Mouse (Mus musculus): ENCODE measurements at regions not wholly inside any gene's neighbourhood (a gene's known extent, or its start where the extent isn't known, plus 50 kb on each side); places are given as distances from the start of the nearest gene placed in this dataset.

DNA sequence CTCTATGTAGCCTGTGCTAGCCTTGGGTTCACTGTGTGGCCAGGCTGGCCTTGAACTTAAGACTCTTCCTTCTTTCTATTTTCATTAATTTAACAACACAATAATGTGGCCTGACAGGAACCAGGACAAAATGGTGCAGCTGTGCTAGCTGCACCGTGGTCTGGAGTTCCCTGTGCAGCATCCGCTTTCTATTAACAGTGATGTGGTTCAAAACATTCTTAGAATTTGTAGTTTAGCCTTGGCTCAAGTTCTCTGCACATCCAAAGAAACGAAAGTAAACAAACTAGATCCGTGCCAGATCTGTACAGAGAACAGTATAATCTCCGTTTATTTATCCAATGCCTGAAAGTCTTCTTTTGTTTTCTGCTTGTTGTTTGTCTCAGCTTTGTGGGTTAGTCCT is 88.5 kb downstream of the Irx1 start:
- DNase-seq (ENCODE audit: low spot score), result no peak
- Histone ChIP-seq H3K4me3 (ENCODE audit: low read depth, low read length) (no peak overlapping the region), H3K4me1 (ENCODE audit: control insufficient read depth, insufficient read depth, low read length) (no peaks in the 10 kb centered on the region), H3K9ac (ENCODE audit: low read length) (no peak overlapping the region), H3K4me2 (ENCODE audit: low read depth) (no peak overlapping the region), H3K27ac (ENCODE audit: low read depth, low read length) (no peak overlapping the region), H3K36me3 (ENCODE audit: control insufficient read depth, insufficient read depth, low read length) (no peaks in the 10 kb centered on the region), H3K27me3 (ENCODE audit: control insufficient read depth, insufficient read depth, low read length) (no peaks in the 10 kb centered on the region), H3K9me3 (ENCODE audit: control insufficient read depth, low read length) (no peaks in the 10 kb centered on the region)
- WGBS, result 90% methylated on average over 5 of the region's 5 CpGs
- no peak for ATAC-seq (ENCODE audit: insufficient read depth, low FRiP score, low TSS enrichment)

DNA sequence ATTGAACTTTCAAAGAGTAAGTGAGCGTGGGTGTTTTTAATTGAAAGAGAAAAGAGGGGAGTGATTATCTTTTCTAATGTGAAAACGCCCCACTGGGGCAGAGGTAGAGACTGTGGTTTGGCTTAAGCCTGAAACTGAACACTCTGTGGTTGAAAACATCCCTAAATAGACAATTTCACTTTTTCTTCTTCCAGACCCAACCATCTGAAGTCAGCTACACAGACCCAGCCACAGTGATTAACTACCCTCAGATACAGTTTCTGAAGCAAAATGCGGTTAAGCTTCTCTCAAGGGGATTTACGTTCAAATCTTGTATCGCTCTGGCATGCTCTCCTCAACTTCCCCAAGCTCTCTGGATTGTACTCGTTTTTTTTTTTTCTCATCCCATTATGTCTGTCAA is 94.8 kb downstream of the Irx1 start:
- H3K9ac ChIP-seq (ENCODE audit: low read length), result no peak overlapping the region
- no peaks in the 10 kb centered on the region for H3K4me1 ChIP-seq (ENCODE audit: control insufficient read depth, insufficient read depth, low read length)
- no peaks in the 10 kb centered on the region for H3K9me3 ChIP-seq (ENCODE audit: control insufficient read depth, low read length)
- ATAC-seq (ENCODE audit: insufficient read depth, low FRiP score, low TSS enrichment), result no peak
- H3K27ac ChIP-seq (ENCODE audit: low read depth, low read length), result no peak overlapping the region
- no peak for DNase-seq (ENCODE audit: low spot score)
- no peak overlapping the region for H3K4me2 ChIP-seq (ENCODE audit: low read depth)
- WGBS, result 76% methylated on average over 6 of the region's 6 CpGs
- H3K4me3 ChIP-seq (ENCODE audit: low read depth, low read length), result no peak overlapping the region
- no peaks in the 10 kb centered on the region for H3K36me3 ChIP-seq (ENCODE audit: control insufficient read depth, insufficient read depth, low read length)
- H3K27me3 ChIP-seq (ENCODE audit: control insufficient read depth, insufficient read depth, low read length), result no peaks in the 10 kb centered on the region

DNA sequence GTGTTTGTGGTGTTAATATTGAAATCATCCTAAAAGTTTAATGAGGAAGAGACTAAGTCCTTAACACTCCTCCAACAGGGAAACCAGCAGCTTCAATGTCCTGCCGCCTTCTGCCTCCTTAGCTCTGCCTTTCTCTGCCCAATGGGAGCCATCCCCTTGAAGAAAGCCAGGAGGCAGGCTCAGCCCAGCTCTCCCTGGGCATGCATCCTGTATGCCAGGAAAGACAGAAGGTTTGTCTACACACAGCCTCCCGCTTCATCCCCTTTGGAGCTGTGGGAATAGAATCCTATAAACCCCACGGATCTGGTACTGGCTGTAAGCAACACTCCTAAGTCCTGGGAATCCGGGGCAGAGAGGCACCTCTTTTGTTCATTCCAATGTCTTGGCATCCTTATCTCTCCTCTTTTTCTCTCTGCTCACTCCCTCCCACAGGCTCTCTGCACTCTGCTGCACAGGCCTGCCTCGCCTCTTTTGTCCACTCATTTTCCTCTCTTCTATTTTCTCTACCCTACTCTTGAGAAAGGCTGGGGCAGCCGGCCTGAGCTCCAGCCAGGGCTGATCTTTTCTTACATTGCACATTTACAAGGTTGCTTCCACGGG is 110.0 kb downstream of the Irx1 start:
- H3K4me1 ChIP-seq (ENCODE audit: control insufficient read depth, insufficient read depth, low read length), result no peaks in the 10 kb centered on the region
- WGBS, result 78% methylated on average over 7 of the region's 7 CpGs
- DNase-seq (ENCODE audit: low spot score) (no peak), ATAC-seq (ENCODE audit: insufficient read depth, low FRiP score, low TSS enrichment) (no peak)
- no peaks in the 10 kb centered on the region for H3K27me3 ChIP-seq (ENCODE audit: control insufficient read depth, insufficient read depth, low read length)
- no peak overlapping the region for H3K9ac ChIP-seq (ENCODE audit: low read length)
- no peaks in the 10 kb centered on the region for H3K36me3 ChIP-seq (ENCODE audit: control insufficient read depth, insufficient read depth, low read length)
- no peak overlapping the region for H3K4me3 ChIP-seq (ENCODE audit: low read depth, low read length)
- H3K27ac ChIP-seq (ENCODE audit: low read depth, low read length), result no peak overlapping the region
- no peak overlapping the region for H3K4me2 ChIP-seq (ENCODE audit: low read depth)
- H3K9me3 ChIP-seq (ENCODE audit: control insufficient read depth, low read length), result no peaks in the 10 kb centered on the region

DNA sequence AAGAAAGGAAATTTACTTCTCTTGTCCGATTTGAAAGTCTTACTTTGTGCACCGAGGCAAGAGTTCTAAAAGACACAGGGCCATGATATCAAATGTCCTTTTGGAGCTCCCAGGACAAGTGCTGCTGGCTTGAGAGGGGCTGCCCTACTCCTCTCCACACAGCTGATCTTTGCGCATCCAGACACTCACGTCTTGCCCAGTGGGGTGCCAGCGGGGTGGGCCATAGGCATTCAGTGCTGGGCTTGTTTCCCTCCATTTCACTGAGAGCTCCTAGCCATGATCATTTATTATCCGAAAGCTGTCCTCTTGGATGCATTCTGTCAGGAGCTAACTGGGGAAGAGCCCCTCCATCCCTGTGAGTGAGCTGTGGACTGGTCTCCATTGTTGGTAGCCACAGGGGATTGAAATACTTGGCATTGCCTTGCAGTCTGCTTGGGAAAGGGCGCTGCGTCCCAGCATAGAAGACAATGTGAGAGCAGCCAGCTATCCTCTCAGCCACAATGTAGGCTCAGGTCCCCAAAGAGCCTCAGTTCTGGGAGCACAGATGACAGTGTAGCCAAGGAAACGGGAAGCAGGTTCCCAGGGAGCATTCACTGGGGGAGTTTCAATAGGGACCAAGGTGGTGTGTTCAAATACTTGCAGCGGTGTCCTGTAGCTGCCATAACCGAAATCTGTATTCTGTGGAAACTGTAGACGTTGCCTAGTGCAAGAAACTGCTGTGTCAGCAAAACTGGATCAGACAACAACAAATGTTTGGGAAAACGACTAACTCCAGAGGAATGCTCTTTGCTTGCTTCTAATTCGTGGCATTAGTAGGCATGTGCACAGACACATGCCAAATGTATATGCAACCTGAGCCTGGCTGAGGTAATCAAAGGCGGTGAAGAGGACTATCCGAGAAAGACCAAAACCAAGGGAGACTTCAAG is 159.2 kb downstream of the Irx1 start:
- H3K4me2 ChIP-seq (ENCODE audit: low read depth), result no peak overlapping the region
- H3K9me3 ChIP-seq (ENCODE audit: control insufficient read depth, low read length), result no peaks in the 10 kb centered on the region
- no peaks in the 10 kb centered on the region for H3K4me1 ChIP-seq (ENCODE audit: control insufficient read depth, insufficient read depth, low read length)
- H3K4me3 ChIP-seq (ENCODE audit: low read depth, low read length), result no peak overlapping the region
- no peaks in the 10 kb centered on the region for H3K36me3 ChIP-seq (ENCODE audit: control insufficient read depth, insufficient read depth, low read length)
- 67% methylated on average over 16 of the region's 16 CpGs for WGBS
- DNase-seq (ENCODE audit: low spot score) (peak; percentile 47), ATAC-seq (ENCODE audit: insufficient read depth, low FRiP score, low TSS enrichment) (peak; percentile 50; the same call in 1 of the 2 replicates)
- no peaks in the 10 kb centered on the region for H3K27me3 ChIP-seq (ENCODE audit: control insufficient read depth, insufficient read depth, low read length)
- H3K9ac ChIP-seq (ENCODE audit: low read length), result no peak overlapping the region
- H3K27ac ChIP-seq (ENCODE audit: low read depth, low read length), result no peak overlapping the region

DNA sequence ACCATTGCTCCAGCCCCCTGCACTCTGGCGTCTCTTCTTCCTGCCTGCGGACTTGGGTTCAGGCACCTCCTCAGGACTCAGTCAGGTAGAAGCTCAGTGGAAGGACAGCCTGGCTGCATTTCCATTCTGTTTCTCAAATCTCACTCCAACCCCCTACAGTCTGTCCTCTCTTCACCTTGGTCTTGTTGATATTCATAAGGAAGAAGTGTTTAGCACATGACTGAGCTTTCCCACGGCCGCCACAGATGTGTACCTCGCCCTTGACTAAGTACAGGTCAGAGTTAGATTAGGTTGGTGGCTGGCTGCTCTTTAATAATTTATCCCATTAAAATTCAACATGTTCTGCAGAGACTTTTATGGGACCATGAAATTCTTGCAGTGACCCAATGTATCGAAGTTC is 165.2 kb downstream of the Irx1 start:
- DNase-seq (ENCODE audit: low spot score) (no peak), ATAC-seq (ENCODE audit: insufficient read depth, low FRiP score, low TSS enrichment) (no peak)
- 86% methylated on average over 6 of the region's 6 CpGs for WGBS
- Histone ChIP-seq H3K27me3 (ENCODE audit: control insufficient read depth, insufficient read depth, low read length) (no peaks in the 10 kb centered on the region), H3K4me1 (ENCODE audit: control insufficient read depth, insufficient read depth, low read length) (no peaks in the 10 kb centered on the region), H3K4me2 (ENCODE audit: low read depth) (no peak overlapping the region), H3K36me3 (ENCODE audit: control insufficient read depth, insufficient read depth, low read length) (no peaks in the 10 kb centered on the region), H3K9me3 (ENCODE audit: control insufficient read depth, low read length) (no peaks in the 10 kb centered on the region), H3K4me3 (ENCODE audit: low read depth, low read length) (no peak overlapping the region), H3K9ac (ENCODE audit: low read length) (no peak overlapping the region), H3K27ac (ENCODE audit: low read depth, low read length) (no peak overlapping the region)

DNA sequence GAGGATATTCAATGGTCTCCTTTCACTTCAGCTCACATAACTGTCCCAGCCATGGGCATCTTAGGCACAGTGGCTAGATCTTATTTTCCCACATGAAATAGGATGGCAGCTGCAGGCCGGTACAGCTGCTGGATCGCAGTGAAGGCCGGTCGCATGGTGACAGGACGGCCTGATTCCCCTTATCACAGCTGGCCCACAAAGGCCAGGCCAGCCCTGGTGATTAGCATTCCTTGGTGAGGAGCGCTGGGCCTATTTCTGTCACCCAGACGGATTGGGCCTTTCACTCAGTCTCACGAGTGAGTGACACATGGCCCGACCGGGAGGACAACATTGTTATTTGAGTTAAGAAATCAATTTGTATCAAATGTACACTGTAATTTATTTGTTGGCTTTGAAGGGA is 178.8 kb downstream of the Irx1 start:
- Histone ChIP-seq H3K9ac (ENCODE audit: low read length) (no peak overlapping the region), H3K4me1 (ENCODE audit: control insufficient read depth, insufficient read depth, low read length) (no peaks in the 10 kb centered on the region), H3K27me3 (ENCODE audit: control insufficient read depth, insufficient read depth, low read length) (no peaks in the 10 kb centered on the region), H3K9me3 (ENCODE audit: control insufficient read depth, low read length) (no peaks in the 10 kb centered on the region), H3K4me3 (ENCODE audit: low read depth, low read length) (no peak overlapping the region), H3K4me2 (ENCODE audit: low read depth) (no peak overlapping the region), H3K27ac (ENCODE audit: low read depth, low read length) (no peak overlapping the region), H3K36me3 (ENCODE audit: control insufficient read depth, insufficient read depth, low read length) (no peaks in the 10 kb centered on the region)
- DNase-seq (ENCODE audit: low spot score) (peak; percentile 20), ATAC-seq (ENCODE audit: insufficient read depth, low FRiP score, low TSS enrichment) (no peak)
- WGBS, result 57% methylated on average over 10 of the region's 10 CpGs

DNA sequence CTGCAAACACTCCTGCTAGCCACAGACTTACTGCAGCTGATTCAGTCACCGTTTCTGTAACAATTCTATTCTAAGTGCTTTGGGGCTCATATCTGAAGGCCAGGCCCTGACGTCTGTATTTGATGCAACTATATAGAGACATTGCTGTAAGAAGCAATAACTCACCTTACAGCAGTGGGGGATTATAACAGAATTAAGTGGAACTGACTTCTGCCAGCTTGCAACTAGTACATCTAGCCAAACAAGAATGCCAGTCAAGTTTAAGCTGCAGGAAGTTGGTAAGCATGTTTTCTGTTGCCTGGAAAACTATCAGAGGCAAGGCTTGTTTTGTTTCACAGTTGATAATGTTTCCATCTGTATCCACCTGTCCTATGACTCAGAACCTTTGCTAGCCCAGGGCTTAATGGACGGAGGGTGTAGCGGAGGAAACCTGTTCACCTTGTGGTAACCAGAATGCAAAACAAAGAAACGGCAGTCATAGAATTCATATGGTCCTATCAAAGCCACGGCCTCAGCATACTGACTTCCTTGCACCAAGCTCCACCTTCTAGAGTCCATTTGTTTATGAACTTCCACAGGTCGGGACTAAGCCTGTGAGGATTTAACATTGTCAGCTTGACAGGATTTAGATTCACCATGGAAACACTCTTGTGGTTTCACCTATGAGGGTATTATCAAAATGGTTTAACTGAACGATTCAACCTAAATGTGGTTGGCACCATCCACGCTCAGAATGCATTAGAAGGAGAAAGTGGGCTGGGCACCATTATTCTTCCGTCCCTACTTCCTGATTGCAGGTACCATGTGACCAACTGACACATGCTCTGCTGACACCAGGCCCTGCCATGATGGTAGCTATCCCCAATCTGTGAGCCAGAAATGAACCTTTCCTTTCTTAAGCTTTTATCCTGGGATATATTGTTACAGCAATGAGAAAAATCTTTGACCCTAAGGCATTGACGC is 216.2 kb downstream of the Irx1 start:
- no peak for ATAC-seq (ENCODE audit: insufficient read depth, low FRiP score, low TSS enrichment)
- WGBS, result 81% methylated on average over 11 of the region's 11 CpGs
- no peak overlapping the region for H3K4me3 ChIP-seq (ENCODE audit: low read depth, low read length)
- no peaks in the 10 kb centered on the region for H3K4me1 ChIP-seq (ENCODE audit: control insufficient read depth, insufficient read depth, low read length)
- no peaks in the 10 kb centered on the region for H3K27me3 ChIP-seq (ENCODE audit: control insufficient read depth, insufficient read depth, low read length)
- no peak overlapping the region for H3K27ac ChIP-seq (ENCODE audit: low read depth, low read length)
- H3K9me3 ChIP-seq (ENCODE audit: control insufficient read depth, low read length), result no peaks in the 10 kb centered on the region
- H3K4me2 ChIP-seq (ENCODE audit: low read depth), result no peak overlapping the region
- H3K36me3 ChIP-seq (ENCODE audit: control insufficient read depth, insufficient read depth, low read length), result no peaks in the 10 kb centered on the region
- no peak for DNase-seq (ENCODE audit: low spot score)
- no peak overlapping the region for H3K9ac ChIP-seq (ENCODE audit: low read length)

DNA sequence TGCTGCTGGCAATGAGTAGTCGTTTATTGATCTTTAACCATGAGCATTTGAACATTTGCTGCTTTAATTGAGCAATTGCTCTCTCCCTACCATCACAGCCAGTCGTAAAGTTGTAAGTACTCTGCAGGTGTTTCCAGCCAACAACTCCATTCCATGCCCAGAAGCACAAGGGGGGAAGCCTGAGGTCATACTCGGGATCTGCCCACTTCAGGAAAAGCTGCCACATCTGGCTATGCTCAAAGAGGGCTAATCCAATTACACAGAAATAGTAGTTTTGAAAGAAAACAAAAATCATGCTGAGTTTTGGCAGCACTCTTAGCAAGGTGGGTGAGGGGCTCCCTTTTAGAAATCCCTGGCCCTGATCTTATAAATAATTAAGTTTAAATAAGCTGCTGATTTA is 217.0 kb downstream of the Irx1 start:
- no peak for DNase-seq (ENCODE audit: low spot score)

More for the DNA sequence above, 217.0 kb downstream of the Irx1 start:
- H3K27me3 ChIP-seq (ENCODE audit: control insufficient read depth, insufficient read depth, low read length), result no peaks in the 10 kb centered on the region
- WGBS, result 18% methylated on average over 3 of the region's 3 CpGs
- no peaks in the 10 kb centered on the region for H3K9me3 ChIP-seq (ENCODE audit: control insufficient read depth, low read length)
- no peak for ATAC-seq (ENCODE audit: insufficient read depth, low FRiP score, low TSS enrichment)
- H3K4me1 ChIP-seq (ENCODE audit: control insufficient read depth, insufficient read depth, low read length), result no peaks in the 10 kb centered on the region
- H3K36me3 ChIP-seq (ENCODE audit: control insufficient read depth, insufficient read depth, low read length), result no peaks in the 10 kb centered on the region
- H3K4me2 ChIP-seq (ENCODE audit: low read depth), result no peak overlapping the region
- H3K27ac ChIP-seq (ENCODE audit: low read depth, low read length), result no peak overlapping the region
- H3K9ac ChIP-seq (ENCODE audit: low read length), result no peak overlapping the region
- no peak overlapping the region for H3K4me3 ChIP-seq (ENCODE audit: low read depth, low read length)
